Mouse (Mus musculus) kidney, adult 2 months (tissue): ENCODE results near the gene Wdr95. TPM values are rescaled to one million over a fixed set of nuclear protein-coding genes. Genes with fewer than 3 reads are reported as not detected.

Experiments
- DNase-seq: peaks from one replicate; pipeline ENCODE4 v3.0.0; 2021
- H3K27ac ChIP-seq: fragments of 200-500 bp; 2 replicates; pipeline ENCODE4 v1.5.1; 2012; ENCODE audit warnings: low read depth, low read length, control low read depth, inconsistent platforms; ENCODE audit not compliant: insufficient read depth
- H3K27me3 ChIP-seq: fragments of 200-500 bp; replicated peaks from 2 replicates; pipeline ENCODE4 v1.6.1; 2012; ENCODE audit warnings: mild to moderate bottlenecking, moderate library complexity, low read length, inconsistent platforms; ENCODE audit not compliant: control insufficient read depth, insufficient read depth
- H3K36me3 ChIP-seq: fragments of 200-500 bp; 2 replicates; pipeline ENCODE4 v1.6.1; 2012; ENCODE audit warnings: mild to moderate bottlenecking, moderate library complexity, low read length, inconsistent platforms; ENCODE audit not compliant: control insufficient read depth, insufficient read depth
- H3K4me1 ChIP-seq: fragments of 200-500 bp; 2 replicates; pipeline ENCODE4 v1.6.1; 2011; ENCODE audit warnings: low read length; ENCODE audit not compliant: control insufficient read depth, insufficient read depth
- H3K4me3 ChIP-seq: fragments of 200-500 bp; 2 replicates; pipeline ENCODE4 v1.5.1; 2011; ENCODE audit warnings: mild to moderate bottlenecking, low read depth, low read length, control low read depth; ENCODE audit not compliant: insufficient read depth
- CTCF ChIP-seq: fragments of 200-500 bp; conservative IDR thresholded peaks from 2 replicates; pipeline ENCODE4 v1.5.1; 2011; ENCODE audit warnings: low read depth, mild to moderate bottlenecking, control low read depth, low read length, moderate library complexity, mixed read lengths; ENCODE audit not compliant: insufficient read depth, insufficient read length
- POLR2A ChIP-seq: fragments of 200-500 bp; IDR thresholded peaks from one replicate; pipeline ENCODE4 v1.6.1; 2011; ENCODE audit warnings: low read depth, low read length, control low read depth
- WGBS: fragments of 180-500 bp; shearing (Covaris S2); methylation state at CpG from one replicate; pipeline ENCODE4 v1.1.7; 2018; 5-methylcytosine and 5-hydroxymethylcytosine counted together
- polyA plus RNA-seq: library from polyadenylated mRNA; depleted of rRNA; stranded (reverse); fragments of >200 nt; gene quantifications from 2 replicates; pipeline ENCODE4 v1.2.3, GENCODE M21; 2012

Gene Wdr95
- polyA plus RNA-seq, 1 experiment, result 0.03 TPM

GRCm38 (mm10) chr5:149560903-149561588 is 32.6 kb downstream of the Wdr95 start:
- WGBS, result 61% methylated on average over 11 of the region's 11 CpGs
- Histone ChIP-seq H3K36me3 (no peaks in the 10 kb centered on the region), H3K27me3 (no peaks in the 10 kb centered on the region), H3K27ac (no peak overlapping the region), H3K4me1 (no peaks in the 10 kb centered on the region), H3K4me3 (no peak overlapping the region)
- DNase-seq, result no peak
- no peak for TF ChIP-seq POLR2A

GRCm38 (mm10) chr5:149566026-149566425 is 37.5 kb downstream of the Wdr95 start:
- TF ChIP-seq CTCF (no peak), POLR2A (no peak)
- no peak for DNase-seq
- Histone ChIP-seq H3K36me3 (no peaks in the 10 kb centered on the region), H3K27ac (no peak overlapping the region), H3K27me3 (no peaks in the 10 kb centered on the region), H3K4me1 (no peaks in the 10 kb centered on the region), H3K4me3 (no peak overlapping the region)
- 54% methylated on average over 11 of the region's 11 CpGs for WGBS

- 81% methylated on average over 5 of the region's 5 CpGs for WGBS
- no peak overlapping the region for H3K27ac ChIP-seq
- H3K4me1 ChIP-seq, result no peaks in the 10 kb centered on the region
- peak; percentile 43 for DNase-seq
- H3K36me3 ChIP-seq, result no peaks in the 10 kb centered on the region
- TF ChIP-seq POLR2A (no peak), CTCF (no peak)
- no peak overlapping the region for H3K4me3 ChIP-seq
- H3K27me3 ChIP-seq, result no peaks in the 10 kb centered on the region
Measured at GRCm38 (mm10) chr5:149566957-149567356, 38.5 kb downstream of the Wdr95 start.

GRCm38 (mm10) chr5:149568993-149569392 is 40.5 kb downstream of the Wdr95 start:
- no peak overlapping the region for H3K27ac ChIP-seq
- 54% methylated on average over 13 of the region's 13 CpGs for WGBS

GRCm38 (mm10) chr5:149576977-149577376 is 48.5 kb downstream of the Wdr95 start:
- H3K4me3 ChIP-seq, result no peak overlapping the region
- TF ChIP-seq POLR2A (no peak), CTCF (no peak)
- 39% methylated on average over 10 of the region's 10 CpGs for WGBS
- no peaks in the 10 kb centered on the region for H3K36me3 ChIP-seq
- H3K4me1 ChIP-seq, result no peaks in the 10 kb centered on the region
- H3K27ac ChIP-seq, result no peak overlapping the region
- peak; percentile 11 for DNase-seq
- H3K27me3 ChIP-seq, result no peaks in the 10 kb centered on the region

More at GRCm38 (mm10) chr5:149568993-149569392, 40.5 kb downstream of the Wdr95 start:
- Histone ChIP-seq H3K4me3 (no peak overlapping the region), H3K27me3 (no peaks in the 10 kb centered on the region), H3K4me1 (no peaks in the 10 kb centered on the region), H3K36me3 (no peaks in the 10 kb centered on the region)
- TF ChIP-seq CTCF, result no peak
- TF ChIP-seq POLR2A, result no peak
- peak; percentile 12 for DNase-seq

- Histone ChIP-seq H3K27ac (no peak overlapping the region), H3K4me3 (no peak overlapping the region), H3K4me1 (no peaks in the 10 kb centered on the region), H3K36me3 (no peaks in the 10 kb centered on the region), H3K27me3 (no peaks in the 10 kb centered on the region)
- DNase-seq, result no peak
- WGBS, result 41% methylated on average over 10 of the region's 10 CpGs
- TF ChIP-seq CTCF, result no peak
- no peak for TF ChIP-seq POLR2A
Measured at GRCm38 (mm10) chr5:149577449-149577848, 49.0 kb downstream of the Wdr95 start.

- H3K36me3 ChIP-seq, result no peaks in the 10 kb centered on the region
- H3K4me1 ChIP-seq, result no peaks in the 10 kb centered on the region
- TF ChIP-seq POLR2A, result no peak
- no peak for TF ChIP-seq CTCF
- no peak overlapping the region for H3K27ac ChIP-seq
- no peak for DNase-seq
- no peak overlapping the region for H3K4me3 ChIP-seq
- WGBS, result 66% methylated on average over 5 of the region's 5 CpGs
- no peaks in the 10 kb centered on the region for H3K27me3 ChIP-seq
Measured at GRCm38 (mm10) chr5:149582642-149583262, 54.3 kb downstream of the Wdr95 start.
